Mouse (Mus musculus): ENCODE data around the gene Espn. TPM values are rescaled to one million over a fixed set of nuclear protein-coding genes. Genes with fewer than 3 reads are reported as not detected.

The Espn gene
- total and polyA plus RNA-seq, 2 experiments from 2014 or later: 0.69 to 0.71 TPM

- Histone ChIP-seq H3K4me1 (ENCODE audit: insufficient read depth) (peaks cover 15% of the 10 kb centered on the region; the same call in 1 of the 2 replicates), H3K9ac (peak overlapping the region; percentile 90), H3K36me3 (ENCODE audit: insufficient read depth) (peaks cover 2% of the 10 kb centered on the region), H3K27me3 (ENCODE audit: insufficient read depth, low read length) (no peaks in the 10 kb centered on the region), H3K9me3 (ENCODE audit: low read length) (no peaks in the 10 kb centered on the region), H3K4me3 (ENCODE audit: low read depth, low read length) (peak overlapping the region; percentile 80), H3K27ac (ENCODE audit: low read depth, low read length) (peak overlapping the region; percentile 73), H3K4me2 (ENCODE audit: low read depth) (peak overlapping the region; percentile 83)
- WGBS: 1% methylated on average over 35 of the region's 35 CpGs
- ATAC-seq (peak; percentile 55), DNase-seq (no peak)
- no peak for TF ChIP-seq CTCF (IDR thresholded peaks at IDR 0.05; ENCODE audit: low read depth)
These were observed 26.2 kb upstream of the Espn start for GRCm38 (mm10) chr4:152178344-152178864.

GRCm38 (mm10) chr4:152177537-152178343 is 25.6 kb upstream of the Espn start, which contains the start of gene Acot7:
Acot7 (plus strand) TSS chr4:152178134.
- TF ChIP-seq CTCF (IDR thresholded peaks at IDR 0.05; ENCODE audit: low read depth): no peak
- Histone ChIP-seq H3K27me3 (ENCODE audit: insufficient read depth, low read length) (no peaks in the 10 kb centered on the region), H3K9me3 (ENCODE audit: low read length) (no peaks in the 10 kb centered on the region), H3K27ac (ENCODE audit: low read depth, low read length) (peak within 1 kb of the TSS; percentile 73), H3K4me2 (ENCODE audit: low read depth) (peak within 1 kb of the TSS; percentile 83), H3K4me3 (ENCODE audit: low read depth, low read length) (peak within 1 kb of the TSS; percentile 80), H3K9ac (peak within 1 kb of the TSS; percentile 90), H3K4me1 (ENCODE audit: insufficient read depth) (peaks cover 15% of the 10 kb centered on the region; the same call in 1 of the 2 replicates), H3K36me3 (ENCODE audit: insufficient read depth) (peaks cover under 1% of the 10 kb centered on the region)
- peak; percentile 96 for DNase-seq
- WGBS: 3% methylated on average over 73 of the region's 108 CpGs
- peak; percentile 97 for ATAC-seq

DNA sequence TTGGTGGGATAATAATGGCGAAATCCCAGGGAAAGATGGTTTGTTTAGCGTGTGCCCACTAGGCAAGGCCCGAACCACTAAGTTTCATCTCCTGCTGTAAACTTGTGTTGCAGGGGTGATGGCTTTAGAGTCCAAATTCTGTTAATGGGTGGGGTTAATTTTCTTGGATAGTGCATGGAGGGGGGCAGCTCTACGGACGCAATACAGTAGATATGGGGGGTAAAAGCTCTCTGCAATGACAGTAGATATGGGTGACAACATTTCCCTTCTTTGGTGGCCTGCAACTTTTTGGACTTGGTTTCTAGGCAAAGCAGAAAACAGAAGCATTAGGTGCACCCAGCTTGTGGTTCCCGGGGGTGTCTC is 25.0 kb upstream of the Espn start:
- no peak for TF ChIP-seq CTCF (IDR thresholded peaks at IDR 0.05; ENCODE audit: low read depth)
- Histone ChIP-seq H3K4me2 (ENCODE audit: low read depth) (peak overlapping the region; percentile 83), H3K4me3 (ENCODE audit: low read depth, low read length) (peak overlapping the region; percentile 80), H3K27me3 (ENCODE audit: insufficient read depth, low read length) (no peaks in the 10 kb centered on the region), H3K27ac (ENCODE audit: low read depth, low read length) (peak overlapping the region; percentile 73), H3K9me3 (ENCODE audit: low read length) (no peaks in the 10 kb centered on the region), H3K36me3 (ENCODE audit: insufficient read depth) (no peaks in the 10 kb centered on the region; the same call in none of the 2 replicates), H3K9ac (peak overlapping the region; percentile 90), H3K4me1 (ENCODE audit: insufficient read depth) (peaks cover 15% of the 10 kb centered on the region; the same call in 1 of the 2 replicates)
- DNase-seq (no peak), ATAC-seq (no peak)
- 66% methylated on average over 6 of the region's 6 CpGs for WGBS

DNA sequence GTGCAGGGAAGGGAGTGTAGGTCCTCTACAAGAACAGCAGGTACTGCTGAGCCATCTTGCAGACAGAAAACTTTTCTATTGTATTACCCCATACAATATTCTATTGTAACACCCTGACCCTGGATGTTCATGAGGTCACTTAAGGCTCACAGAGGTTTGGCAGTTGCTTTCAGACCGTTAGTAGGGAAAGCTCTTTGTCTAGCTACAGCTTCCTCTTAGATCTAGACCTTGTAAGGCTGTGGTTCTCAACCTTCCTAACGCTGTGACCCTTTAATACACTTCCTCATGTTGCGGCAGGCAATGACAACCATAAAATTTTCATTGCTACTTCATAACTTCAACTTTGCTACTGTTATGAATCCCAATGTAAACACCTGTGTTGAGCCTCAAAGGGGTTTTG is 24.5 kb upstream of the Espn start:
- Histone ChIP-seq H3K4me2 (ENCODE audit: low read depth) (no peak overlapping the region), H3K4me1 (ENCODE audit: insufficient read depth) (peaks cover 15% of the 10 kb centered on the region; the same call in 1 of the 2 replicates), H3K9ac (no peak overlapping the region), H3K27ac (ENCODE audit: low read depth, low read length) (no peak overlapping the region), H3K27me3 (ENCODE audit: insufficient read depth, low read length) (no peaks in the 10 kb centered on the region), H3K4me3 (ENCODE audit: low read depth, low read length) (no peak overlapping the region), H3K9me3 (ENCODE audit: low read length) (no peaks in the 10 kb centered on the region), H3K36me3 (ENCODE audit: insufficient read depth) (no peaks in the 10 kb centered on the region; the same call in 1 of the 2 replicates)
- DNase-seq: no peak
- no peak for TF ChIP-seq CTCF (IDR thresholded peaks at IDR 0.05; ENCODE audit: low read depth)
- ATAC-seq: no peak
- WGBS: 88% methylated on average over 3 of the region's 3 CpGs

DNA sequence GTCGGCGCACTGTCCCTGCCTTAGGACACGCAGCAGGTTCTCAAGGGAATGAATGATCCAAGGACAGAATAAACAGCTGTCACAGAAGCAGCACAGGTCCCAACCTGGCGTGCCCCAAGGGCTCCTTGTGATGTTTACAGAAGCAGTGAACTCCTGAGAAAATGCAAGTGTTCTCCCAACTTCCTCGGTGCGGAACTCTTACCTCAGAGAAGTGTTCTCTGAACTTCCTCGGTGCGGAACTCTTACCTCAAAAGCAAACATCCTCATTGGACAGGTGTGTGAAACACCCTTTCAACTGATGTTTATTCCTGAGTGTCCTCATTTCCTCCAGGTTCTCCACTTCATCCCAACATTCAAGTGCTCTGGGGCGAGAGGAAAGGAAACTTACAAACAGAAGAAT is 21.8 kb upstream of the Espn start:
- H3K9me3 ChIP-seq (ENCODE audit: low read length): no peaks in the 10 kb centered on the region
- no peak overlapping the region for H3K4me2 ChIP-seq (ENCODE audit: low read depth)
- no peak overlapping the region for H3K27ac ChIP-seq (ENCODE audit: low read depth, low read length)
- WGBS: 84% methylated on average over 9 of the region's 9 CpGs
- H3K4me3 ChIP-seq (ENCODE audit: low read depth, low read length): no peak overlapping the region
- no peaks in the 10 kb centered on the region for H3K4me1 ChIP-seq (ENCODE audit: insufficient read depth)
- H3K36me3 ChIP-seq (ENCODE audit: insufficient read depth): no peaks in the 10 kb centered on the region
- no peak for TF ChIP-seq CTCF (IDR thresholded peaks at IDR 0.05; ENCODE audit: low read depth)
- ATAC-seq: no peak
- no peak for DNase-seq
- no peaks in the 10 kb centered on the region for H3K27me3 ChIP-seq (ENCODE audit: insufficient read depth, low read length)
- no peak overlapping the region for H3K9ac ChIP-seq

- H3K27ac ChIP-seq (ENCODE audit: low read depth, low read length): no peak overlapping the region
- no peak overlapping the region for H3K4me2 ChIP-seq (ENCODE audit: low read depth)
- H3K9me3 ChIP-seq (ENCODE audit: low read length): no peaks in the 10 kb centered on the region
- no peak overlapping the region for H3K4me3 ChIP-seq (ENCODE audit: low read depth, low read length)
- no peak overlapping the region for H3K9ac ChIP-seq
- ATAC-seq (no peak), DNase-seq (peak; percentile 82)
- no peaks in the 10 kb centered on the region for H3K4me1 ChIP-seq (ENCODE audit: insufficient read depth)
- H3K27me3 ChIP-seq (ENCODE audit: insufficient read depth, low read length): no peaks in the 10 kb centered on the region
- TF ChIP-seq CTCF (IDR thresholded peaks at IDR 0.05; ENCODE audit: low read depth): peak; percentile 88
- WGBS: 2% methylated on average over 5 of the region's 5 CpGs
- no peaks in the 10 kb centered on the region for H3K36me3 ChIP-seq (ENCODE audit: insufficient read depth)
These were observed 20.9 kb upstream of the Espn start for GRCm38 (mm10) chr4:152173041-152173440.

GRCm38 (mm10) chr4:152171543-152171942 is 19.4 kb upstream of the Espn start:
- Histone ChIP-seq H3K36me3 (ENCODE audit: insufficient read depth) (no peaks in the 10 kb centered on the region), H3K27me3 (ENCODE audit: insufficient read depth, low read length) (no peaks in the 10 kb centered on the region), H3K9me3 (ENCODE audit: low read length) (no peaks in the 10 kb centered on the region), H3K4me1 (ENCODE audit: insufficient read depth) (no peaks in the 10 kb centered on the region), H3K27ac (ENCODE audit: low read depth, low read length) (no peak overlapping the region), H3K4me3 (ENCODE audit: low read depth, low read length) (no peak overlapping the region), H3K9ac (no peak overlapping the region), H3K4me2 (ENCODE audit: low read depth) (no peak overlapping the region)
- DNase-seq: no peak
- peak; percentile 52 for TF ChIP-seq CTCF (IDR thresholded peaks at IDR 0.05; ENCODE audit: low read depth)
- WGBS: 84% methylated on average over 6 of the region's 6 CpGs
- ATAC-seq: no peak

Measured in forebrain, postnatal 0 days (tissue).